Mouse (Mus musculus) liver, embryonic 14.5 days (tissue): ENCODE results near the gene Pkig. TPM values are rescaled to one million over a fixed set of nuclear protein-coding genes. Genes with fewer than 3 reads are reported as not detected.

ENCODE experiments used
- ATAC-seq: fragments of 200-750 bp; cut with Nextera tagmentation; 2 replicates; pipeline ENCODE4 v1.8.0; 2017; ENCODE audit warnings: moderate number of reproducible peaks, mild to moderate bottlenecking, moderate library complexity; ENCODE audit not compliant: insufficient read depth
- DNase-seq, 3 experiments: peaks; one replicate each; pipeline ENCODE4 v3.0.0-alpha.2; 2012 to 2013; ENCODE audit warnings: low read depth in 3 of 3, low spot score in 3 of 3
- H3K27ac ChIP-seq: fragments of 300-500 bp; sonication (generic); 2 replicates; pipeline ENCODE4 v1.5.1; 2014; ENCODE audit warnings: moderate library complexity, mild to moderate bottlenecking, control low read depth, inconsistent platforms
- H3K27me3 ChIP-seq: fragments of 300-500 bp; sonication (generic); 2 replicates; pipeline ENCODE4 v1.6.1; 2014; ENCODE audit warnings: mild to moderate bottlenecking, low read length, moderate library complexity; ENCODE audit not compliant: control insufficient read depth, insufficient read depth
- H3K36me3 ChIP-seq: fragments of 300-500 bp; sonication (generic); replicated peaks from 2 replicates; pipeline ENCODE4 v1.6.1; 2014; ENCODE audit warnings: low read depth; ENCODE audit not compliant: control insufficient read depth, insufficient read depth
- H3K4me1 ChIP-seq, 2 experiments: fragments of 200-500 bp in 1 of 2; fragments of 300-500 bp in 1 of 2; sonication (generic) in 1 of 2; replicated peaks; 2 replicates each; pipeline ENCODE4 v1.6.1; 2012 to 2014; ENCODE audit warnings: antibody characterized with exemption in 1 of 2, inconsistent platforms in 1 of 2, low read length in 1 of 2; ENCODE audit not compliant: control insufficient read depth in 2 of 2, insufficient read depth in 2 of 2
- H3K4me2 ChIP-seq: fragments of 300-500 bp; sonication (generic); 2 replicates; pipeline ENCODE4 v1.6.1; 2014; ENCODE audit warnings: low read depth, mild to moderate bottlenecking, control low read depth, moderate library complexity
- H3K4me3 ChIP-seq, 2 experiments: fragments of 200-500 bp in 1 of 2; fragments of 300-500 bp in 1 of 2; sonication (generic) in 1 of 2; 2 replicates each; pipeline ENCODE4 v1.5.1; 2012 to 2014; ENCODE audit warnings: low read depth in 2 of 2, low read length in 2 of 2, mild to moderate bottlenecking in 2 of 2, control low read depth in 1 of 2, inconsistent platforms in 1 of 2, moderate library complexity in 1 of 2; ENCODE audit not compliant: insufficient read depth in 1 of 2
- H3K9ac ChIP-seq: fragments of 300-500 bp; sonication (generic); replicated peaks from 2 replicates; pipeline ENCODE4 v1.6.1; 2014; ENCODE audit warnings: mild to moderate bottlenecking, control low read depth, moderate library complexity
- H3K9me3 ChIP-seq: fragments of 300-500 bp; sonication (generic); 2 replicates; pipeline ENCODE4 v1.6.1; 2016; ENCODE audit warnings: low read length, mixed read lengths; ENCODE audit not compliant: control insufficient read depth
- CTCF ChIP-seq: IDR thresholded peaks from 2 replicates; pipeline ENCODE4 v1.5.1; 2016; ENCODE audit warnings: antibody characterized with exemption, low read depth, control low read depth
- EP300 ChIP-seq: IDR thresholded peaks from 2 replicates; pipeline ENCODE4 v1.6.1; 2016; ENCODE audit warnings: antibody characterized with exemption, low read depth
- WGBS: fragments of 180-500 bp; shearing (Covaris S2); extraction: QIAGEN DNeasy Blood & Tissue Kit; methylation state at CpG from one replicate; pipeline ENCODE4 v1.1.7; 2014; ENCODE audit not compliant: insufficient replicate concordance; 5-methylcytosine and 5-hydroxymethylcytosine counted together
- polyA plus RNA-seq, 2 experiments: library from polyadenylated mRNA; depleted of rRNA in 1 of 2; stranded (reverse) in 1 of 2; unstranded in 1 of 2; fragments of >200 nt; fragmentation: Nextera tagmentation in 1 of 2; extraction: Ambion mirVana in 1 of 2; gene quantifications; 2 replicates each; pipeline versions ENCODE4 v1.2.1 to v1.2.3; 2012 to 2014

Pkig gene
- polyA plus RNA-seq, 2 experiments: 50.9 to 99.0 TPM

GRCm38 (mm10) chr2:163689771-163690170 is 31.6 kb downstream of the Pkig start:
- no peak overlapping the region for H3K4me3 ChIP-seq
- H3K4me1 ChIP-seq: peaks cover 64 to 79% of the 10 kb centered on the region in 2 experiments
- WGBS: 31% methylated on average over 3 of the region's 3 CpGs
- peak overlapping the region; percentile 2; the same call in 1 of the 2 replicates for H3K9ac ChIP-seq
- no peaks in the 10 kb centered on the region for H3K9me3 ChIP-seq
- peak overlapping the region; percentile 19; the same call in 1 of the 2 replicates for H3K4me2 ChIP-seq
- H3K27ac ChIP-seq: peak overlapping the region; percentile 26; the same call in 1 of the 2 replicates
- no peaks in the 10 kb centered on the region for H3K36me3 ChIP-seq
- H3K27me3 ChIP-seq: no peaks in the 10 kb centered on the region
- peak; percentile 18; the same call in 1 of the 2 replicates for ATAC-seq
- no peak for TF ChIP-seq CTCF
- peak; percentile 77 for TF ChIP-seq EP300
- DNase-seq: no peak

- H3K27me3 ChIP-seq: no peaks in the 10 kb centered on the region
- no peaks in the 10 kb centered on the region for H3K36me3 ChIP-seq
- WGBS: 78% methylated on average over 8 of the region's 8 CpGs
- no peak for ATAC-seq
- no peak overlapping the region for H3K9ac ChIP-seq
- TF ChIP-seq CTCF (no peak), EP300 (no peak)
- no peak for DNase-seq
- peak overlapping the region; percentile 54; the same call in 1 of the 2 replicates for H3K4me2 ChIP-seq
- no peaks in the 10 kb centered on the region for H3K9me3 ChIP-seq
- peaks cover 64 to 77% of the 10 kb centered on the region in 2 experiments for H3K4me1 ChIP-seq
- H3K27ac ChIP-seq: no peak overlapping the region
- no peak overlapping the region for H3K4me3 ChIP-seq
Observed at GRCm38 (mm10) chr2:163690409-163691304, 32.5 kb downstream of the Pkig start.

- H3K27me3 ChIP-seq: no peaks in the 10 kb centered on the region
- no peak for TF ChIP-seq CTCF
- no peak for TF ChIP-seq EP300
- H3K36me3 ChIP-seq: no peaks in the 10 kb centered on the region
- peak overlapping the region; percentile 36 for H3K27ac ChIP-seq
- 0 out of 2 replicates have a peak overlapping the region, but pooled peaks have one; percentile 31 for H3K9ac ChIP-seq
- peaks cover 65 to 75% of the 10 kb centered on the region in 2 experiments for H3K4me1 ChIP-seq
- ATAC-seq: peak; percentile 66
- DNase-seq: peak in 1 of 3 experiments; percentile 52
- peak overlapping the region; percentile 54 for H3K4me2 ChIP-seq
- WGBS: 27% methylated on average over 6 of the region's 6 CpGs
- H3K9me3 ChIP-seq: no peaks in the 10 kb centered on the region
- no peak overlapping the region for H3K4me3 ChIP-seq
Observed at GRCm38 (mm10) chr2:163691846-163692605, 33.8 kb downstream of the Pkig start.

- DNase-seq: no peak
- WGBS: 13% methylated on average over 3 of the region's 3 CpGs
- H3K4me1 ChIP-seq: peaks cover 68 to 77% of the 10 kb centered on the region in 2 experiments
- H3K36me3 ChIP-seq: no peaks in the 10 kb centered on the region
- H3K9ac ChIP-seq: peak overlapping the region; percentile 50
- peak; percentile 76 for ATAC-seq
- peak; percentile 71 for TF ChIP-seq EP300
- TF ChIP-seq CTCF: no peak
- H3K9me3 ChIP-seq: no peaks in the 10 kb centered on the region
- peak overlapping the region; percentile 54 for H3K4me2 ChIP-seq
- H3K4me3 ChIP-seq: no peak overlapping the region
- H3K27me3 ChIP-seq: no peaks in the 10 kb centered on the region
- H3K27ac ChIP-seq: peak overlapping the region; percentile 81
Observed at GRCm38 (mm10) chr2:163692873-163693612, 34.9 kb downstream of the Pkig start.
